Mouse (Mus musculus) C2C12 (cell line): ENCODE results near the gene Hspa4l.

Experiments
- CTCF ChIP-seq: IDR thresholded peaks from one replicate; pipeline ENCODE4 v1.5.1; 2011; ENCODE audit not compliant: control insufficient read depth, insufficient read depth, insufficient read length
- FOSL1 ChIP-seq: IDR thresholded peaks from one replicate; pipeline ENCODE4 v1.8.0; 2011; ENCODE audit warnings: mild to moderate bottlenecking, low read length; ENCODE audit not compliant: poor library complexity, insufficient read depth, severe bottlenecking
- MYOG ChIP-seq: IDR thresholded peaks from one replicate; pipeline ENCODE4 v1.6.1; 2011; ENCODE audit not compliant: control insufficient read depth, insufficient read length; ENCODE audit errors: extremely low read depth

DNA sequence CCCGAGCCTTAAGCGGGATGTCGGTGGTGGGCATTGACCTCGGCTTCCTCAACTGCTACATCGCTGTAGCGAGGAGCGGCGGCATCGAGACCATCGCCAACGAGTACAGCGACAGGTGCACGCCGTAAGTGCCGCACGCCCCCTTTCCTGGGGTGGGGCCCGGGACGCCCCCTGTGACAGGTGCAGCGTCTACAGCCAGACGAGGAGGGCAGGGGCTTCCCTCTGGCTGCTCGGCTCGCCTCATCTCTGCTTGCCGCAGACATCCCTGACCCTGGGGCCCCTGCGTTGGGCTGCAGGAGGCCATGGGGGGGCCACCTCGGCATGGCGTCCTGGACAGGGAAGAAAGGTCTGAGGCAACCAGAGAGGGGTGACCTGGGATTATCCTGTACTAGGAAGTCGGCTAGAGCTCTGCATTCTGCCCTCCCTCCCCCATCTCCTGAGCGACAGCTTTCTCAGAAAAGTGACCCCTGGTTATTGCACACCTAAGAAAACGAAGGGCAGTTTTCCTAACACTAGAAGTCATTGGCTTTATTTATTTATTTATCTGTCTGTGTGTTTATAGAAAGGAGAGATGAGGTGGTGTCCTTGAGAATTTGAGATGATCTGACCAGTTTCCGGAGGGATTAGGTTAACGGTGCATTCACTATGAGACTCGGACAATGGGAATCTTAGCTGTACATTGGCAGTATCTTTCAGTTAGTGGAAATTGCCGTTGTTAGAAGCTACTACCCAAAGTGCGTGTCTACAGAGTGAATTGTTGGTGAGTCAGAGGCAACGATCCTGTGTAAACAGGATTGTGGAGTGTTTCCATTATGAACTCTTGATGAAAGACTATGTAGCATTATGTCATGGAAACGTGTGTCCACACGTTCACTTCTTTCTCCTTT lies 1.6 kb downstream of the Hspa4l start:
- TF ChIP-seq CTCF (no peak), MYOG (no peak), FOSL1 (no peak)
